In the genomic region with DNA sequence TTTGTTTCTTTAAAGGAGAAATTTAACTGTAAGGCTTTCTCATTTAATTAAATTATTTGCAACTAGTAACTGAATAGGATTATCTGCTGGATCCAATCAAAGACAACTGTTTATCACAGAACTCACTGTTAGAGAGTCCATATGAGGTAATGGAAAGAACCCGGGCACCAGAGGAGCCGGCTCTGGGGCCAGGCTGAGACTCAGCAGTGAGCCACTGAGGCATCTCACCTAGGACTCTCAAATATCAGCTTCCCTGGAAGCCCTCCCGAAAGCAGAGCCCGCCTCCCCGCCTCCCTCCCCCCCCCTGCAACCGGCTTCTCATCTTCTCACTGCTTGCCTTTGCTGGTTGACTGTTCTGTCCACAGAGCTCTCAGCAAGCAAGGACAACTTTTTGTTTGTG, we compare ENCODE assay signal across 34 mouse cellular contexts. TPM values are rescaled to one million over a fixed set of nuclear protein-coding genes. Genes with fewer than 3 reads are reported as not detected.
DNase-seq lines count a peak whose midpoint lies in the region; ATAC-seq and TF ChIP-seq lines count a peak whose summit lies in the region.
"Had no signal": no experiment of that assay in that cellular context is flagged by ENCODE, and none has a peak within 500 bp of the region (broad histone marks: within the 10 kb centered on the region; RNA-seq: fewer than 3 reads in every experiment).

No protein-coding gene starts in this region.

- no peaks in the 10 kb centered on the region for H3K27me3 ChIP-seq in kidney, embryonic 15.5 days
- peaks cover 24% of the 10 kb centered on the region for H3K27me3 ChIP-seq in E14TG2a.4 (ENCODE audit: insufficient read depth, low read length)
- no peaks in the 10 kb centered on the region for H3K27me3 ChIP-seq in embryonic facial prominence, embryonic 14.5 days (replicated peaks; ENCODE audit: control insufficient read depth, insufficient read depth, low read length)
- H3K27me3 ChIP-seq in forebrain, embryonic 15.5 days = no peaks in the 10 kb centered on the region
- H3K27me3 ChIP-seq: embryonic facial prominence, embryonic 12.5 days; forebrain, embryonic 12.5 days; hindbrain, embryonic 12.5 days; hindbrain, embryonic 15.5 days had no signal

- DNase-seq in kidney, adult 8-10 months = no peak
- DNase-seq in ES-E14 (ENCODE audit: low read depth, low spot score) = no peak
- peak; percentile 13 for DNase-seq in embryonic facial prominence, embryonic 14.5 days (ENCODE audit: low spot score)
- DNase-seq in testis, postnatal 14 days (ENCODE audit: low spot score) = no peak
- no peak for DNase-seq in left cerebral cortex, adult 2 months (ENCODE audit: extremely low spot score in 1 of 2, low spot score in 2 of 2)
- DNase-seq: adrenal gland, postnatal 14 days; cerebellum, adult 11 months; cerebellum, adult 2 months; cerebellum, adult 9-11 months; cerebellum, postnatal 36 days; forebrain, postnatal 0 days; gastrocnemius, adult 2 months; gastrocnemius, postnatal 14 days had no signal

- H3K9ac ChIP-seq in kidney, embryonic 15.5 days = no peak overlapping the region
- no peak overlapping the region for H3K9ac ChIP-seq in ES-E14 (ENCODE audit: insufficient read depth, low read depth, low read length, poor library complexity, severe bottlenecking)
- no peak overlapping the region for H3K9ac ChIP-seq in embryonic facial prominence, embryonic 14.5 days (ENCODE audit: low read depth, low read length)
- no peak overlapping the region for H3K9ac ChIP-seq in forebrain, embryonic 15.5 days (replicated peaks)
- H3K9ac ChIP-seq: embryonic facial prominence, embryonic 12.5 days; forebrain, embryonic 12.5 days; forebrain, postnatal 0 days; hindbrain, embryonic 12.5 days; hindbrain, embryonic 15.5 days had no signal

- in situ Hi-C loops in ES-E14 (cut with MboI; ENCODE audit: low sequenced_read_pairs in 2 of 2, unreplicated experiment in 2 of 2) = no loop called here

- TF ChIP-seq CTCF in E14TG2a.4 (conservative IDR thresholded peaks at IDR 0.05; ENCODE audit: low read length) = no peak
- no peak for TF ChIP-seq CTCF in left cerebral cortex, adult 2 months (IDR thresholded peaks at IDR 0.05)

- ATAC-seq in kidney, embryonic 15.5 days (replicated peaks; ENCODE audit: low FRiP score) = peak; percentile 77
- peak; percentile 50; the same call in 1 of the 2 replicates for ATAC-seq in embryonic facial prominence, embryonic 14.5 days (ENCODE audit: low read depth)
- no peak for ATAC-seq in forebrain, embryonic 15.5 days (replicated peaks)
- ATAC-seq: CD4-positive, CD25-positive, alpha-beta regulatory T cell, adult 4 months; forebrain, postnatal 0 days; Patski had no signal

- intact Hi-C loops in left cerebral cortex, adult 2 months (cut with DNase I) = no loop called here

- no peak overlapping the region for H3K4me2 ChIP-seq in kidney, embryonic 15.5 days
- H3K4me2 ChIP-seq in embryonic facial prominence, embryonic 14.5 days (ENCODE audit: low read depth, low read length) = no peak overlapping the region
- no peak overlapping the region for H3K4me2 ChIP-seq in forebrain, embryonic 15.5 days (replicated peaks)
- H3K4me2 ChIP-seq: embryonic facial prominence, embryonic 12.5 days; forebrain, embryonic 12.5 days; heart, embryonic 11.5 days; hindbrain, embryonic 12.5 days; hindbrain, embryonic 15.5 days had no signal

- H3K27ac ChIP-seq in kidney, embryonic 15.5 days = no peak overlapping the region
- H3K27ac ChIP-seq in ES-E14 (ENCODE audit: insufficient read depth, low read depth, low read length, poor library complexity, severe bottlenecking) = 0 out of 2 replicates have a peak overlapping the region, but pooled peaks have one; percentile 49
- no peak overlapping the region for H3K27ac ChIP-seq in embryonic facial prominence, embryonic 14.5 days (replicated peaks; ENCODE audit: low read depth, low read length)
- no peak overlapping the region for H3K27ac ChIP-seq in forebrain, embryonic 15.5 days (replicated peaks)
- no peak overlapping the region for H3K27ac ChIP-seq in left cerebral cortex, adult 2 months
- H3K27ac ChIP-seq: embryonic facial prominence, embryonic 12.5 days; forebrain, embryonic 12.5 days; gastrocnemius, adult 2 months; hindbrain, embryonic 12.5 days; hindbrain, embryonic 15.5 days had no signal

- H3K4me3 ChIP-seq in kidney, embryonic 15.5 days (replicated peaks) = no peak overlapping the region
- H3K4me3 ChIP-seq in E14TG2a.4 (replicated peaks; ENCODE audit: low read length) (0 out of 2 replicates have a peak overlapping the region, but pooled peaks have one; percentile 46), ES-E14 (ENCODE audit: insufficient read depth in 1 of 2, low read depth in 1 of 2, low read length in 2 of 2, poor library complexity in 1 of 2, severe bottlenecking in 1 of 2) (no peak overlapping the region)
- H3K4me3 ChIP-seq in embryonic facial prominence, embryonic 14.5 days (ENCODE audit: low read depth, low read length) = no peak overlapping the region
- no peak overlapping the region for H3K4me3 ChIP-seq in forebrain, embryonic 15.5 days
- H3K4me3 ChIP-seq in left cerebral cortex, adult 2 months = no peak overlapping the region
- H3K4me3 ChIP-seq: embryonic facial prominence, embryonic 12.5 days; erythroblast, embryonic 14.5 days; forebrain, embryonic 12.5 days; gastrocnemius, adult 2 months; hindbrain, embryonic 12.5 days; hindbrain, embryonic 15.5 days had no signal

- H3K36me3 ChIP-seq in kidney, embryonic 15.5 days = no peaks in the 10 kb centered on the region
- H3K36me3 ChIP-seq in E14TG2a.4 (ENCODE audit: insufficient read depth, low read length) (no peaks in the 10 kb centered on the region), ES-E14 (ENCODE audit: control insufficient read depth, insufficient read depth, low read length, poor library complexity, severe bottlenecking) (no peaks in the 10 kb centered on the region)
- no peaks in the 10 kb centered on the region for H3K36me3 ChIP-seq in embryonic facial prominence, embryonic 14.5 days (ENCODE audit: control insufficient read depth, insufficient read depth, low read length)
- H3K36me3 ChIP-seq in forebrain, embryonic 15.5 days = no peaks in the 10 kb centered on the region
- H3K36me3 ChIP-seq: embryonic facial prominence, embryonic 12.5 days; forebrain, embryonic 12.5 days; G1E; hindbrain, embryonic 12.5 days; hindbrain, embryonic 15.5 days had no signal

- no peaks in the 10 kb centered on the region for H3K9me3 ChIP-seq in kidney, embryonic 15.5 days (replicated peaks)
- H3K9me3 ChIP-seq in E14TG2a.4 (ENCODE audit: low read length) = peaks cover 4% of the 10 kb centered on the region; the same call in 1 of the 2 replicates
- H3K9me3 ChIP-seq in ES-E14 (ENCODE audit: control insufficient read depth, insufficient read depth, low read depth, low read length) = no peaks in the 10 kb centered on the region
- no peaks in the 10 kb centered on the region for H3K9me3 ChIP-seq in embryonic facial prominence, embryonic 14.5 days (ENCODE audit: control insufficient read depth, low read length)
- H3K9me3 ChIP-seq in forebrain, embryonic 15.5 days = no peaks in the 10 kb centered on the region
- H3K9me3 ChIP-seq: embryonic facial prominence, embryonic 12.5 days; G1E; hindbrain, embryonic 12.5 days; hindbrain, embryonic 15.5 days had no signal

- 0 out of 2 replicates have a peak, but pooled peaks cover 4% of the 10 kb centered on the region for H3K4me1 ChIP-seq in kidney, embryonic 15.5 days
- H3K4me1 ChIP-seq in E14TG2a.4 (replicated peaks; ENCODE audit: low read depth, low read length) (peaks cover 38% of the 10 kb centered on the region), ES-E14 (ENCODE audit: control insufficient read depth in 2 of 2, insufficient read depth in 2 of 2, low read length in 2 of 2, poor library complexity in 1 of 2) (peaks cover 0 to 22% of the 10 kb centered on the region in 2 experiments; a peak in 3 of 4 replicates)
- H3K4me1 ChIP-seq in embryonic facial prominence, embryonic 14.5 days (ENCODE audit: control insufficient read depth, insufficient read depth, low read length) = no peaks in the 10 kb centered on the region
- H3K4me1 ChIP-seq in forebrain, embryonic 15.5 days = peaks cover 5% of the 10 kb centered on the region; the same call in 1 of the 2 replicates
- H3K4me1 ChIP-seq: embryonic facial prominence, embryonic 12.5 days; hindbrain, embryonic 15.5 days had no signal

- 13% methylated on average over 6 of the region's 6 CpGs for WGBS in kidney, embryonic 15.5 days
- WGBS in embryonic facial prominence, embryonic 14.5 days = 13% methylated on average over 6 of the region's 6 CpGs
- 22% methylated on average over 6 of the region's 6 CpGs for WGBS in forebrain, embryonic 15.5 days

TF ChIP-seq in ES-E14, 5 proteins besides CTCF, POLR2A, EP300 and RAD21:
- TF ChIP-seq MAFK (IDR thresholded peaks at IDR 0.05; ENCODE audit: insufficient read depth, low read depth, low read length) (no peak), ZC3H11A (IDR thresholded peaks at IDR 0.05; ENCODE audit: borderline replicate concordance, low read depth, low read length) (no peak), HCFC1 (IDR thresholded peaks at IDR 0.05; ENCODE audit: borderline replicate concordance, insufficient read depth, low read length) (no peak)
TF ChIP-seq in ES-E14: peak in this region for 0.

RNA-seq across cellular contexts. Expression of a gene that starts 37.8 kb away (rescaled TPM):
- not detected in 2 replicates for polyA plus RNA-seq in kidney, embryonic 15.5 days (2015; fragmentation: Nextera tagmentation; extraction: Ambion mirVana)
- 0.16 and 0.27 TPM in 2 replicates for total RNA-seq in ES-E14 (2012; rRNA removed)
- polyA plus RNA-seq in embryonic facial prominence, embryonic 14.5 days (2014; fragmentation: Nextera tagmentation; extraction: Ambion mirVana) = not detected in 2 replicates
- polyA plus RNA-seq in forebrain, embryonic 15.5 days (2015; fragmentation: Nextera tagmentation; extraction: Ambion mirVana) = 0.09 and 0.37 TPM in 2 replicates
- 1 to 10 TPM in 1 of 2 experiments, under 1 TPM in 1; 0.37 to 1.1 TPM for total RNA-seq in left cerebral cortex, adult 2 months (2021)
- total RNA-seq: adrenal gland, adult 18-20 months; adrenal gland, postnatal 14 days; G1E; gastrocnemius, adult 2 months; gastrocnemius, postnatal 14 days; gastrocnemius, postnatal 4 days; heart, adult 8-10 months; heart, postnatal 25 days; hematopoietic stem cell, adult 5-6 weeks had no signal
- polyA plus RNA-seq: C2C12; CD4-positive, CD25-positive, alpha-beta regulatory T cell, adult 4 months; erythroblast, embryonic 14.5 days; G1E; heart, embryonic 11.5 days; heart, embryonic 14.5 days; heart, postnatal 0 days; hindbrain, embryonic 12.5 days; intestine, embryonic 14.5 days; Patski had no signal

RNA-seq across cellular contexts. Expression of a gene that starts 42.6 kb away (rescaled TPM):
- 186 and 199 TPM in 2 replicates for polyA plus RNA-seq in kidney, embryonic 15.5 days (2015; fragmentation: Nextera tagmentation; extraction: Ambion mirVana)
- total RNA-seq in ES-E14 (2012; rRNA removed) = 79.2 and 134 TPM in 2 replicates
- 161 and 183 TPM in 2 replicates for polyA plus RNA-seq in embryonic facial prominence, embryonic 14.5 days (2014; fragmentation: Nextera tagmentation; extraction: Ambion mirVana)
- polyA plus RNA-seq in forebrain, embryonic 15.5 days (2015; fragmentation: Nextera tagmentation; extraction: Ambion mirVana) = 178 and 186 TPM in 2 replicates
- 100 to 1,000 TPM; 105 to 113 TPM for total RNA-seq in left cerebral cortex, adult 2 months (2021)

RNA-seq across cellular contexts. Expression of a gene that starts 42.6 kb away (rescaled TPM):
- 75.2 and 77.8 TPM in 2 replicates for polyA plus RNA-seq in kidney, embryonic 15.5 days (2015; fragmentation: Nextera tagmentation; extraction: Ambion mirVana)
- 83.7 and 96.0 TPM in 2 replicates for total RNA-seq in ES-E14 (2012; rRNA removed)
- polyA plus RNA-seq in embryonic facial prominence, embryonic 14.5 days (2014; fragmentation: Nextera tagmentation; extraction: Ambion mirVana) = 56.4 and 59.2 TPM in 2 replicates
- 69.2 and 72.3 TPM in 2 replicates for polyA plus RNA-seq in forebrain, embryonic 15.5 days (2015; fragmentation: Nextera tagmentation; extraction: Ambion mirVana)
- total RNA-seq in left cerebral cortex, adult 2 months (2021) = 10 to 100 TPM; 34.4 to 34.9 TPM
